Mouse (Mus musculus): ENCODE measurements around the gene Mrpl55. TPM values are rescaled to one million over a fixed set of nuclear protein-coding genes. Genes with fewer than 3 reads are reported as not detected.

Mrpl55 gene
- polyA plus RNA-seq, 1 experiment = 32.5 TPM

DNA sequence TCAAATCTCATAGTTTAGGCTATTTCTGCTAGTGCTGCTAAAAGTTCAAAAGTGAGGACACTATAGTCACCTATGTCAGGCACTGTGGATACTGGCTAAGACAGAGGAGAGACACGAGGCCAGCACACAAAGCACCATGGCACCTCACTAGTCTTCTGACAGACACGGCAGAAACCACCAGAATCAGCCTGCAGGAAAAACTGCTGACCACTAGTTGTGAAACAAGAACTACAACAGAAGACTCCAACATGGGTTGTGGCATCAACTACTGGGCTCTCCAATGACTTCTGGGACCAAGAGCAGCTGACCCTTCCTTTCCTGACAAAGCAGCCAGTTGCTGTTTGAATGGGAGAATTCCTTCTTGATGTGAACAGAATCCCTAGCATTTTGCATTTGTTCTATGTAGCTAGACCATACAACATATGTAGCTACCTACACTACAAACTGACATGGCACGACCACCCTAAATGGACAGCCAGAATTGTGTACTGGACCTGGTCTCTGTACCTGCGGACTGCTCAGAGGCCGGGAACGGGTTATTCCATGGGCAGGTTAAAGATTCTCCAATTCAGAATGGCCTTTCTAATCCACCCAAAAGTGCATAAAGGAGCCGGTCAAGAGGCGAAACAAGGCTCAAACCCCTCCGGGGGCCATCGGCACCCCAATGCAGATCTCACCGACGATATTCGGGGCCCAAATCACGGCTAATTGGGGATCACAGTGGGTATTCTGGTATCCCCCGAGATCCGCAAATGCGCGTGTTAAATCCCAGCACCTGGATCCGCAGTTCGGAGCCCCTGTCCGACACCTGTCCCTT is 24.7 kb downstream of the Mrpl55 start:
- H3K4me1 ChIP-seq (ENCODE audit: control insufficient read depth, insufficient read depth, low read length) = peaks cover 11% of the 10 kb centered on the region; the same call in 1 of the 2 replicates

GRCm38 (mm10) chr11:59227604-59228121 is 25.4 kb downstream of the Mrpl55 start:
- H3K27ac ChIP-seq (ENCODE audit: insufficient read depth, low read length) = peak overlapping the region; percentile 92
- TF ChIP-seq CTCF (IDR thresholded peaks at IDR 0.05; ENCODE audit: borderline replicate concordance, insufficient read depth, low read length) = no peak
- no peak for TF ChIP-seq POLR2A (IDR thresholded peaks at IDR 0.05; ENCODE audit: low read depth, low read length)
- peak overlapping the region; percentile 97 for H3K4me3 ChIP-seq (ENCODE audit: insufficient read depth, low read length)
- peaks cover 11% of the 10 kb centered on the region; the same call in 1 of the 2 replicates for H3K4me1 ChIP-seq (ENCODE audit: control insufficient read depth, insufficient read depth, low read length)

More for the DNA sequence above, 24.7 kb downstream of the Mrpl55 start:
- peak overlapping the region; percentile 92 for H3K27ac ChIP-seq (ENCODE audit: insufficient read depth, low read length)
- TF ChIP-seq CTCF (IDR thresholded peaks at IDR 0.05; ENCODE audit: borderline replicate concordance, insufficient read depth, low read length) = no peak
- TF ChIP-seq POLR2A (IDR thresholded peaks at IDR 0.05; ENCODE audit: low read depth, low read length) = no peak
- peak overlapping the region; percentile 97 for H3K4me3 ChIP-seq (ENCODE audit: insufficient read depth, low read length)

- TF ChIP-seq POLR2A (IDR thresholded peaks at IDR 0.05; ENCODE audit: low read depth, low read length) = peak; percentile 73
- no peak for TF ChIP-seq CTCF (IDR thresholded peaks at IDR 0.05; ENCODE audit: borderline replicate concordance, insufficient read depth, low read length)
- peaks cover 9% of the 10 kb centered on the region; the same call in 1 of the 2 replicates for H3K4me1 ChIP-seq (ENCODE audit: control insufficient read depth, insufficient read depth, low read length)
- peak within 1 kb of the TSS; percentile 92 for H3K27ac ChIP-seq (ENCODE audit: insufficient read depth, low read length)
- H3K4me3 ChIP-seq (ENCODE audit: insufficient read depth, low read length) = peak within 1 kb of the TSS; percentile 97
Observed at GRCm38 (mm10) chr11:59228122-59228953, 26.1 kb downstream of the Mrpl55 start, which contains the start of gene Arf1. Arf1 (minus strand) TSS chr11:59228270.

DNA sequence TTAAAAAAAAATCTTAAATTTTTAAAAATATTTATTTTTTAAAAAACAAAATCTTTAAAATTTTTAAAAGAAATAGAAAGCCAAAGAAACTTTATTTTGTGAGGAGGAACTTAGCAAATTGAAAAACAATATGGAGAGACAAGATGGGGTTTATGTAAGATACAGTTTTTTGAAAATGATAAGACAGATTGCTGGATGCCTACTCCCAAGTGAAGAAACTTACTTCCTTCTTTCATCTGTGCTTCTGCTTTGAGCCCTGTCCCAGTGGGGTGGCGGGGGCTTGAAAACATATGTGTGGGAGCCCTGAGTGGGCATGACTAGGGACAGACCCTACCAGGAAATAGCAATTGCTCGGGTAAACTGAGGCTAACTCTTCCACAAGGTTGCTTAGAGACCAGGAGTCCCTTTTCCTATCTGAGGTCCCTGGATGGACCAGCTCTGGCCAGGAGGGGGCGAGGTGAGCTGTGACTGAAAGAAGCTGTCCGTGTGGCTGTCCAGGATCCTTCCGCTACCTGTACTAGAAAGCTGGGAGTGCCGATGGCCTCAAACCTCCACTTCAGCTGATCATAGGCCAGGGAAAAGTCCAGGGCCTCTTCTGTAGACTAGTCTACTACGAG is 28.0 kb downstream of the Mrpl55 start:
- no peak overlapping the region for H3K27ac ChIP-seq (ENCODE audit: insufficient read depth, low read length)
- H3K4me3 ChIP-seq (ENCODE audit: insufficient read depth, low read length) = no peak overlapping the region
- 0 out of 2 replicates have a peak, but pooled peaks cover under 1% of the 10 kb centered on the region for H3K4me1 ChIP-seq (ENCODE audit: control insufficient read depth, insufficient read depth, low read length)
- TF ChIP-seq POLR2A (IDR thresholded peaks at IDR 0.05; ENCODE audit: low read depth, low read length) (no peak), CTCF (IDR thresholded peaks at IDR 0.05; ENCODE audit: borderline replicate concordance, insufficient read depth, low read length) (peak; percentile 83)

DNA sequence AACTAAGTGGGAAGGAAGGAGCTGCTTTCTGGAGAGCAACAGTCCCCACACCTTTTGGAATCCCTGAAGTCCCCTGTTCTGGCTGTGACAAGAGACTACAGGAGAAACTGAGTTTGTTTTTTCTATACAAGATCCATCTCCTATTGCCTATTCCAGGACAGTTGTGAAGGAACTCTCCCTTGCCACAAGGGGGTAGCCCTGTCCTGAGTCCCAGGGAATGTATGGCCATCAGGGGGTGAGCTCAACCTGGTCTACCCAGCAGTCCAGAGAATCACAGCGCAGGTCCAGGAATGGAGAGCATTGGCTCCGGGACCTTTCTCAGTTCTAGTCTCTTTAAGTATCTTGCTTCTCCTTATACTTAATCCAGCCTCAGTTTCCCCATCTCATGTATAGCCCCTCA is 30.5 kb downstream of the Mrpl55 start:
- no peak for TF ChIP-seq POLR2A (IDR thresholded peaks at IDR 0.05; ENCODE audit: low read depth, low read length)
- TF ChIP-seq CTCF (IDR thresholded peaks at IDR 0.05; ENCODE audit: borderline replicate concordance, insufficient read depth, low read length) = no peak
- H3K4me1 ChIP-seq (ENCODE audit: control insufficient read depth, insufficient read depth, low read length) = no peaks in the 10 kb centered on the region
- H3K27ac ChIP-seq (ENCODE audit: insufficient read depth, low read length) = no peak overlapping the region
- H3K4me3 ChIP-seq (ENCODE audit: insufficient read depth, low read length) = no peak overlapping the region

GRCm38 (mm10) chr11:59238525-59239427 is 36.5 kb downstream of the Mrpl55 start:
- Histone ChIP-seq H3K4me3 (ENCODE audit: insufficient read depth, low read length) (no peak overlapping the region), H3K4me1 (ENCODE audit: control insufficient read depth, insufficient read depth, low read length) (no peaks in the 10 kb centered on the region), H3K27ac (ENCODE audit: insufficient read depth, low read length) (no peak overlapping the region)
- peak; percentile 33; the same call in 1 of the 2 replicates for TF ChIP-seq CTCF (IDR thresholded peaks at IDR 0.05; ENCODE audit: borderline replicate concordance, insufficient read depth, low read length)
- no peak for TF ChIP-seq POLR2A (IDR thresholded peaks at IDR 0.05; ENCODE audit: low read depth, low read length)

DNA sequence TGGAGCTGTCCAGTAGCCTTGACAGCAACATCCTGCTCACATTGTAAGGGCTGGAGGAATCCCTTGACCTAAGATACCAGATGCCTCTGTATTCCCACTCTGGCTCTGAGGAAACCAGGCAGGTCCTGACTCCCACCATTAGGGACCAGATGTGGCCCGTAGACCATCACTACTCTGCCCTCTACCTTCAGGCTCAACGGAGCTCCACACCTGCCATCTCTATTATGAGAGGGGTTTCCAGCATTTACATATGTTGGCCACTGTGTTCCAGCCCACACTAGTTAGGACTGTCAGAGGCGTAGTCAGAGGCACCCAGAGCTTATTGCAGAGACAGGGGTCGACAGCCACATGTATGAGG is 37.1 kb downstream of the Mrpl55 start:
- TF ChIP-seq POLR2A (IDR thresholded peaks at IDR 0.05; ENCODE audit: low read depth, low read length) (no peak), CTCF (IDR thresholded peaks at IDR 0.05; ENCODE audit: borderline replicate concordance, insufficient read depth, low read length) (no peak)
- Histone ChIP-seq H3K4me3 (ENCODE audit: insufficient read depth, low read length) (no peak overlapping the region), H3K4me1 (ENCODE audit: control insufficient read depth, insufficient read depth, low read length) (no peaks in the 10 kb centered on the region), H3K27ac (ENCODE audit: insufficient read depth, low read length) (no peak overlapping the region)

DNA sequence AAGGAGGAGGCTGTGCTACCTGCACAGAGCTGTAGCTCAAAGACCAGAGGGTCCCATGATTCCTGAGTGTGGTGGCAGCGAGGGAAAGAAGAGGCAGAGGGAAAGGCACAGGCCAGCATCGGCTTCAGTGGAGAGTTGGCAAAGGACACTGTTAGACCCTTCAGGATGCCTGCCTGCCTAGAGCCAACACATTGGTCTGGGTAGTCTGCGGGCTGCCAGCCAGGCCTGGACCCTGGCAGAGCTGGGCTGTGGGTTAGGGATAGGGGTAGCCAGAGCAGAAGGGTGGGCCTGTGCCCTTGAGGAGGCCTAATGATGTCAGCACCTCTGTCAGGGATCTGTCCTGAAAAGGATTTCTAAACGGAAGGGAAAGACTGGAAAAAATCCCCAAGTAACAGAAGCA is 37.5 kb downstream of the Mrpl55 start:
- TF ChIP-seq CTCF (IDR thresholded peaks at IDR 0.05; ENCODE audit: borderline replicate concordance, insufficient read depth, low read length) (no peak), POLR2A (IDR thresholded peaks at IDR 0.05; ENCODE audit: low read depth, low read length) (no peak)
- H3K4me1 ChIP-seq (ENCODE audit: control insufficient read depth, insufficient read depth, low read length) = no peaks in the 10 kb centered on the region
- no peak overlapping the region for H3K27ac ChIP-seq (ENCODE audit: insufficient read depth, low read length)
- no peak overlapping the region for H3K4me3 ChIP-seq (ENCODE audit: insufficient read depth, low read length)
